Mouse (Mus musculus): ENCODE data around the gene Ddx19b. TPM values are rescaled to one million over a fixed set of nuclear protein-coding genes. Genes with fewer than 3 reads are reported as not detected.
"Not testable (repeated sequence)": the region's sequence is repeated elsewhere in the genome, so short reads cannot be mapped to it uniquely, and the experiment has no call there.

Ddx19b gene
- total RNA-seq, 2 experiments from 2014 or later: 9.4 to 10.0 TPM

DNA sequence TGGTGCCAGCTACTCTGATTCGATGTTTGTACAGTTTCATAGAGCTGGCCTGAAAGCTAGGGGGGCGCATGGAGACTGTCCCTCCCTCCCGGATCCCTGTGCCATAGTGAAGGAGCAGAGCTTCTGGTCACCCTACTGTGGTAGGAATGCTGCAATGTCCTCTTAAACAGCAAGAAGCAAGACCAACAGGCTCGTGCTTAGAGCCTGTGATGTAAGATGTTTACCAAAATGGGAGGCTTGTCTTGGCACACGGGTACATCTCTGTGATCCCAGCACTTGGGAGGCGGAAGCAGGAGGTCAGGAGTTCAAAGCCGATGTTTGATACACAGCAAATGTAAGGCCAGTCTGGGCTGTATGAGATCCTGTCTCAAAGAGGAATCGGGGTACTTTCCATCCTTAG is 65.0 kb downstream of the Ddx19b start:
- no peak for DNase-seq (ENCODE audit: low spot score in 2 of 2)

DNA sequence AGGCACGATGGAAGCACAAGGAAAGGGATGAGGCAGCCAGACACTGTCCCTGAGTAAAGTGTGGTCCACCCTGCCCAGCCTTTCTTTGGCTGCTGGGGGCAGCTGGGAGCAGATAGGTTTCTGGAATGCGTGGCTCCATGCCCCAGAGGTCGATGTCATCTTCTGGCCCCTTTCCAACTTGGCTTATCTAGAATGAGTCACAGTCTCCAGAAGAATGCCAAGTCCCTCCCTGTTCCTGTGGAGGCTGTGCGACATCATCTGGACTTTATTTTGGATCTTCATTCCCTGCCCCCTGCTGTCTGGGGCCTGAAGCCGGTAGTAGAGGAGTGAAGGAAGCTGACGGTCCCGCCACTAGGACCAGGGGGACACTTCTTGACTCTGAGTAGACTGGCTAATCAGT is 66.0 kb downstream of the Ddx19b start:
- peak; percentile 70 to 84 for DNase-seq (ENCODE audit: low spot score in 2 of 2)

GRCm38 (mm10) chr8:110964666-110965065 is 66.9 kb downstream of the Ddx19b start:
- DNase-seq (ENCODE audit: low spot score in 2 of 2): no peak

GRCm38 (mm10) chr8:110963051-110963450 is 68.5 kb downstream of the Ddx19b start:
- no peak for DNase-seq (ENCODE audit: low spot score in 2 of 2)

DNA sequence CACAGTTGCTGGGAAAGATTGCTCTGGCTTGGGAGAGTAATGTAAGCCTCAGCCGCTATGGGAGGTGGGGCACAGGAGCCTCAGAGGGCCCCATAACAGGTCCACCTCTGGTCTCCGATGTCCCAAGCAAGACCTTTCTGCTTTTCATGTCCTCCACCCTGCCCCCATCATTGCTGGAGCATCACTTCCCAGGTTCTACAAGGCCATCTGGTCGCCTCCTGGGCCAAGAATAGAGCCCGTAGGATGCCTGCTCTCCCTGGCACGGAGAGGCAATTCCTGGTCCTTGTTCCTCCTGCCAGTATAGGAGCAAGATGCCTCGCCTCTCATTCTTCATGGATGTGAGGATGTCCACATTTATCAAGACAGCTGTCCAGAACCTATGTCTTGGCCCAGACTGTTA is 71.6 kb downstream of the Ddx19b start:
- no peak for DNase-seq (ENCODE audit: low spot score in 2 of 2)

DNA sequence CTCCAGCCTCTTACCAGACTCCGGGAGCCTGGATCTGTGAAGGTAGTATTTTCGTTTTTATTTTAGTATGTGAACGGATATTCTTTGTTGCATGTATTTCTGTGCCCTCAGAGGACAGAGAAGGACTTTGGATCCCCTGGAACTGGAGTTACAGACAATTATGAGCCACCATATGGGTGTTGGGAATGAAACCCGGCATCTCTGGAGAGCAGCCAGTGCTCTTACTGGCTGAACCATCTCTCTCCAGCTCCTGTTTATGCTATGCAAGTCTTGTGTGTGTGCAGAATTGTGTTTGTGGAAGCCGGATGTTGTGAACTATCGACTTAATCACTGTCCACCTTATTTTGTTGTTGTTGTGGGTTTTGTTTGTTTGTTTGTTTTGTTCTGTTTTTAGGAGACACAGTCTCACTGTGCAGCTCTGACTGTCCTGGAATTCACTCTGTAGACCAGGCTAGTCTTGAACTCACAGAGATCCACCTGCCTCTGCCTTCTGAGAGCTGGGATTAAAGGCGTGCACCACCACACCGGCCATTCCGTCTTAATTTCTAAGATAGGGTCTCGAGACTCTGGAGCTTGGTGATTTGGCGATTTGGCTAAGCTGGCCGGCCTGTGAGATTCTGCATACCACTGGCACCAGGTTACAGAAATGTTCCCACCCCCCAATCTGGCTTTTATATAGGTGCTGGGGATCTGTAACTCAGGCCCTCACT is 72.3 kb downstream of the Ddx19b start:
- DNase-seq (ENCODE audit: low spot score in 2 of 2): no peak

- DNase-seq (ENCODE audit: low spot score in 2 of 2): not testable (repeated sequence)
Observed at GRCm38 (mm10) chr8:110958553-110958952, 73.0 kb downstream of the Ddx19b start.

GRCm38 (mm10) chr8:110958135-110958534 is 73.4 kb downstream of the Ddx19b start:
- DNase-seq (ENCODE audit: low spot score in 2 of 2): no peak

DNA sequence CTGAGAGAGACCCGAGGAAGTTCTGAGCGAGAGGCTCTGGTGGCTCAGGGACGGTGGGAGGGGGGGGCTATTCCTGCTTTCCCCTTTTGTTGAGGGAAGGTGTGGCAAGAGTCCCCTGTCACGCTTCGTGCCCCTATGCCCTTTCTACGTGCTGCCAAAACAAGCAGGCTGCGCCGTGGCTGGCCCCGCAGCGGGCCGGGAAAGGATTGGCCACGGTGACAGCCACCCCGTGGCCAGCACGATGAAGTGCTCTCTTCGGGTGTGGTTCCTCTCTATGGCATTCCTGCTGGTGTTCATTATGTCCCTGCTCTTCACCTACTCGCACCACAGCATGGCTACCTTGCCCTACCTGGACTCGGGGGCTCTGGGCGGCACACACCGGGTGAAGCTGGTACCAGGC is 74.1 kb downstream of the Ddx19b start:
- DNase-seq (ENCODE audit: low spot score in 2 of 2): no peak

- DNase-seq (ENCODE audit: low spot score in 2 of 2): no peak
Observed at GRCm38 (mm10) chr8:110956619-110957450, 74.7 kb downstream of the Ddx19b start.

DNA sequence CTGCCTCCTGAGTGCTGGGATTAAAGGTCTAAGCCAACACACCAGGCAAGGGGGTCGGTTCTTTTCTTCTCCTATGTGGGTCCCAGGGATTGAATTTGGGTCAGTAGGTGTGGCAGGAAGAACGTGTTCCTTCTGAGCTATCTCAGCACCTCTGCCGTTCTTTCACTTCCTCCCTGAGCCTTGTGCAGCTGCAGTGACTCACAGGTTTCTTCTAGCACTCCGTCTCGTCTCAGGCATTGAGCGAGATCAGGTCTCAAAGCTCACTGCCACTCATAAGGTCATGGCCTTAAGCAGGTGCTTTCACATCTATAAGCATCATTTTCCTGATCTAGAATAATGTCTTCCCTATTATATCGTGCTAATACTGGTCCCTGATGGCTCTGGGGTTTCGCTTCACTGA is 76.8 kb downstream of the Ddx19b start:
- no peak for DNase-seq (ENCODE audit: low spot score in 2 of 2)

Small RNA genes lying within 50 kb of the gene (microRNA-seq; reads per million reads assigned to microRNA genes)
- gene Gm24103 (ENCODE audit: borderline number of aligned reads in 2 of 2) (0 reads per million in 2 experiments), gene Mir3473d (ENCODE audit: borderline number of aligned reads in 2 of 2) (0 reads per million in 2 experiments)

Other genes with a start within 250 kb of the Ddx19b start
- 10 to 100 TPM; 18.0 to 86.4 TPM for gene Il34, start 225.8 kb downstream of the Ddx19b start, total RNA-seq (2021)
- 10 to 100 TPM; 78.4 to 92.3 TPM for gene Cog4, start 185.2 kb downstream of the Ddx19b start, total RNA-seq (2021)
- 10 to 100 TPM; 54.0 to 65.8 TPM for gene Sf3b3, start 185.0 kb downstream of the Ddx19b start, total RNA-seq (2021)
- 1 to 10 TPM; 8.3 to 8.7 TPM for gene Fuk, start 129.3 kb downstream of the Ddx19b start, total RNA-seq (2021)
- 10 to 100 TPM; 16.0 to 18.1 TPM for gene St3gal2, start 111.8 kb downstream of the Ddx19b start, total RNA-seq (2021)
- 10 to 100 TPM; 37.2 to 37.3 TPM for gene Ddx19a, start 34.0 kb downstream of the Ddx19b start, total RNA-seq (2021)
- gene Aars, start 1.4 kb upstream of the Ddx19b start, total RNA-seq (2021): 100 to 1,000 TPM in 1 of 2 experiments, 10 to 100 TPM in 1; 81.9 to 140 TPM
- not detected for gene Exosc6, start 24.6 kb upstream of the Ddx19b start, total RNA-seq (2021)
- not detected for gene Clec18a, start 60.7 kb upstream of the Ddx19b start, total RNA-seq (2021)
- gene Pdpr, start 62.9 kb upstream of the Ddx19b start, total RNA-seq (2021): 10 to 100 TPM; 42.5 TPM
- 100 to 1,000 TPM in 1 of 2 experiments, 10 to 100 TPM in 1; 97.6 to 124 TPM for gene Glg1, start 227.5 kb upstream of the Ddx19b start, total RNA-seq (2021)